Mouse (Mus musculus) regulatory T cell (primary cell): ENCODE measurements at regions not wholly inside any gene's neighbourhood (a gene's known extent, or its start where the extent isn't known, plus 50 kb on each side); places are given as distances from the start of the nearest gene placed in this dataset.

Source experiments
- in situ Hi-C: fragments of 300-600 bp; cut with MboI, MseI; formaldehyde crosslinking; loops from one replicate; pipeline ENCODE4 v1.15.1; 2025; ENCODE audit warnings: high pct_unique_total_duplicates

GRCm38 (mm10) chr3:140184899-140185525, 979.5 kb downstream of the Stpg2 start:
- in situ Hi-C loops, result no loop called here

- in situ Hi-C loops, result no loop called here
Observed at GRCm38 (mm10) chr3:140205914-140206313, 1000.4 kb downstream of the Stpg2 start.

- in situ Hi-C loops, result no loop called here
Observed at GRCm38 (mm10) chr3:140221478-140221877, 990.7 kb downstream of the Pdha2 start.

- in situ Hi-C loops, result loop anchor here (10.0 kb wide), 1 partner anchor 1584 kb away; no protein-coding TSS in a partner anchor
Observed at GRCm38 (mm10) chr3:140230712-140231111, 981.4 kb downstream of the Pdha2 start.

GRCm38 (mm10) chr3:140233144-140233543, 979.0 kb downstream of the Pdha2 start:
- in situ Hi-C loops, result loop anchor here (10.0 kb wide), 1 partner anchor 1582 kb away; no protein-coding TSS in a partner anchor

GRCm38 (mm10) chr3:140233809-140234208, 978.3 kb downstream of the Pdha2 start:
- in situ Hi-C loops, result loop anchor here (10.0 kb wide), 1 partner anchor 1581 kb away; no protein-coding TSS in a partner anchor

GRCm38 (mm10) chr3:140239276-140239675, 972.9 kb downstream of the Pdha2 start:
- in situ Hi-C loops, result loop anchor here (10.0 kb wide), 1 partner anchor 1576 kb away; no protein-coding TSS in a partner anchor
